Mouse (Mus musculus): ENCODE data around the gene Fau. TPM values are rescaled to one million over a fixed set of nuclear protein-coding genes. Genes with fewer than 3 reads are reported as not detected.

Gene Fau
- polyA plus RNA-seq, 1 experiment from 2014 or later = 1,135 TPM

DNA sequence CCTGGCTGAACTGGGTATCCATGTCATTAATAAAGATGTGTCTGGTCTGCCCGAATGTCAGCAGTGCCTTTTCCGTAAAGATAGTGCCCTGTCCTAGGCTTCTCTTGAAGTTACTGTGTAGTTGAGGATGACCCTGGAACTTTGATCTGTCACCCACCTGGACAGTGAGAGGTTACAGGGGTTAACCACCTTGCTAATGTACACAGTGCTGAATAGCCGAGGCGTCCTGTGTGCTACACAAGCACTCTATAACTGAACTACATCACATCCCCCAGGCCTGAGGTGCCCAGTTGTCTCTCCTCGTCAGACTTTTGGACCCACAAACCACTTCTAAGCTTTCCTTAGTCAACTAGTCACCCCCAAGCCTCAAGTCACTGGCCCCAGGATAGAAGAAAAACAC lies 4.8 kb downstream of the Fau start:
- 49% methylated on average over 5 of the region's 5 CpGs for WGBS
- peaks cover 22% of the 10 kb centered on the region for H3K4me1 ChIP-seq (replicated peaks; ENCODE audit: control insufficient read depth, insufficient read depth, low read length)
- peak overlapping the region; percentile 99 for H3K4me2 ChIP-seq
- DNase-seq (ENCODE audit: low spot score) (no peak), ATAC-seq (replicated peaks; ENCODE audit: low FRiP score) (no peak)
- H3K4me3 ChIP-seq (ENCODE audit: low read depth, low read length) = peak overlapping the region; percentile 79
- H3K27me3 ChIP-seq (replicated peaks; ENCODE audit: control insufficient read depth, insufficient read depth, low read length) = no peaks in the 10 kb centered on the region
- H3K9ac ChIP-seq (ENCODE audit: low read depth, low read length) = peak overlapping the region; percentile 91
- peaks cover 8% of the 10 kb centered on the region; the same call in 1 of the 2 replicates for H3K36me3 ChIP-seq (ENCODE audit: control insufficient read depth, insufficient read depth, low read length)
- H3K9me3 ChIP-seq (ENCODE audit: control insufficient read depth, low read length) = no peaks in the 10 kb centered on the region
- peak overlapping the region; percentile 94; the same call in 1 of the 2 replicates for H3K27ac ChIP-seq (ENCODE audit: low read depth, low read length)

DNA sequence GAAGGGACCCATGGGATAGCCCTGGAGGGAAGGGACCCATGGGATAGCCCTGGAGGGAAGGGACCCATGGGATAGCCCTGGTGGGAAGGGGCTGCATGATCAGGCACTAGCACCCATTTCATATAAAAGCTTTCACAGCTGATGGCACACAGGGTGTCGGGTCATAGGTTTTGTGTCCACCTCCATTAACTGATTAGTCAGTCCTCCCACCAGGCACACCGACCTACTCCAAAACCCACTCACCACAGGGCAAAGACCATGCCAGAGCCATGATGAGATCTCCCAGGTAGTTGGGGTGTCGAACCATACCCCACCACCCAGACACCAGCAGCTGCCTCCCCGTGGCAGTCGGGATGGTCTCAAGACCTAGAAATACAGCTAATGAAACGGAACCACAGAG lies 5.4 kb downstream of the Fau start:
- no peak overlapping the region for H3K4me3 ChIP-seq (ENCODE audit: low read depth, low read length)
- no peak for DNase-seq (ENCODE audit: low spot score)

GRCm38 (mm10) chr19:6066571-6066970 lies 8.9 kb downstream of the Fau start:
- ATAC-seq (replicated peaks; ENCODE audit: low FRiP score) = no peak
- 42% methylated on average over 5 of the region's 5 CpGs for WGBS
- peaks cover 19% of the 10 kb centered on the region for H3K36me3 ChIP-seq (ENCODE audit: control insufficient read depth, insufficient read depth, low read length)
- H3K9me3 ChIP-seq (ENCODE audit: control insufficient read depth, low read length) = no peaks in the 10 kb centered on the region
- DNase-seq (ENCODE audit: low spot score) = no peak
- no peaks in the 10 kb centered on the region for H3K27me3 ChIP-seq (replicated peaks; ENCODE audit: control insufficient read depth, insufficient read depth, low read length)
- peak overlapping the region; percentile 72 for H3K9ac ChIP-seq (ENCODE audit: low read depth, low read length)
- peak overlapping the region; percentile 88 for H3K27ac ChIP-seq (ENCODE audit: low read depth, low read length)
- H3K4me1 ChIP-seq (replicated peaks; ENCODE audit: control insufficient read depth, insufficient read depth, low read length) = peaks cover 21% of the 10 kb centered on the region
- H3K4me2 ChIP-seq = peak overlapping the region; percentile 98
- H3K4me3 ChIP-seq (ENCODE audit: low read depth, low read length) = peak overlapping the region; percentile 67

More for the DNA sequence above, 5.4 kb downstream of the Fau start:
- no peak for ATAC-seq (replicated peaks; ENCODE audit: low FRiP score)
- Histone ChIP-seq H3K4me1 (replicated peaks; ENCODE audit: control insufficient read depth, insufficient read depth, low read length) (peaks cover 26% of the 10 kb centered on the region), H3K9me3 (ENCODE audit: control insufficient read depth, low read length) (no peaks in the 10 kb centered on the region), H3K36me3 (ENCODE audit: control insufficient read depth, insufficient read depth, low read length) (peaks cover 8% of the 10 kb centered on the region; the same call in 1 of the 2 replicates), H3K27me3 (replicated peaks; ENCODE audit: control insufficient read depth, insufficient read depth, low read length) (no peaks in the 10 kb centered on the region), H3K27ac (ENCODE audit: low read depth, low read length) (no peak overlapping the region), H3K4me2 (peak overlapping the region; percentile 99), H3K9ac (ENCODE audit: low read depth, low read length) (no peak overlapping the region)
- WGBS = 93% methylated on average over 6 of the region's 6 CpGs

GRCm38 (mm10) chr19:6067011-6067723 lies 9.5 kb downstream of the Fau start:
- no peaks in the 10 kb centered on the region for H3K27me3 ChIP-seq (replicated peaks; ENCODE audit: control insufficient read depth, insufficient read depth, low read length)
- peak overlapping the region; percentile 98 for H3K4me2 ChIP-seq
- H3K9me3 ChIP-seq (ENCODE audit: control insufficient read depth, low read length) = no peaks in the 10 kb centered on the region
- under 1% methylated on average over 30 of the region's 30 CpGs for WGBS
- H3K4me3 ChIP-seq (ENCODE audit: low read depth, low read length) = peak overlapping the region; percentile 67
- H3K4me1 ChIP-seq (replicated peaks; ENCODE audit: control insufficient read depth, insufficient read depth, low read length) = peaks cover 18% of the 10 kb centered on the region
- peak overlapping the region; percentile 72 for H3K9ac ChIP-seq (ENCODE audit: low read depth, low read length)
- peaks cover 19% of the 10 kb centered on the region for H3K36me3 ChIP-seq (ENCODE audit: control insufficient read depth, insufficient read depth, low read length)
- ATAC-seq (replicated peaks; ENCODE audit: low FRiP score) = peak; percentile 79
- H3K27ac ChIP-seq (ENCODE audit: low read depth, low read length) = peak overlapping the region; percentile 88
- peak; percentile 87 for DNase-seq (ENCODE audit: low spot score)

GRCm38 (mm10) chr19:6067724-6068415 lies 10.2 kb downstream of the Fau start, which contains the start of gene Tm7sf2:
TSS of gene Tm7sf2 (minus strand) at chr19:6068373.
- Histone ChIP-seq H3K9me3 (ENCODE audit: control insufficient read depth, low read length) (no peaks in the 10 kb centered on the region), H3K4me2 (peak within 1 kb of the TSS; percentile 98), H3K36me3 (ENCODE audit: control insufficient read depth, insufficient read depth, low read length) (peaks cover 23% of the 10 kb centered on the region), H3K27ac (ENCODE audit: low read depth, low read length) (peak within 1 kb of the TSS; percentile 88), H3K4me3 (ENCODE audit: low read depth, low read length) (peak within 1 kb of the TSS; percentile 67), H3K27me3 (replicated peaks; ENCODE audit: control insufficient read depth, insufficient read depth, low read length) (no peaks in the 10 kb centered on the region), H3K9ac (ENCODE audit: low read depth, low read length) (peak within 1 kb of the TSS; percentile 72), H3K4me1 (replicated peaks; ENCODE audit: control insufficient read depth, insufficient read depth, low read length) (peaks cover 14% of the 10 kb centered on the region)
- ATAC-seq (replicated peaks; ENCODE audit: low FRiP score) (peak; percentile 92), DNase-seq (ENCODE audit: low spot score) (peak; percentile 92)
- 14% methylated on average over 33 of the region's 33 CpGs for WGBS

DNA sequence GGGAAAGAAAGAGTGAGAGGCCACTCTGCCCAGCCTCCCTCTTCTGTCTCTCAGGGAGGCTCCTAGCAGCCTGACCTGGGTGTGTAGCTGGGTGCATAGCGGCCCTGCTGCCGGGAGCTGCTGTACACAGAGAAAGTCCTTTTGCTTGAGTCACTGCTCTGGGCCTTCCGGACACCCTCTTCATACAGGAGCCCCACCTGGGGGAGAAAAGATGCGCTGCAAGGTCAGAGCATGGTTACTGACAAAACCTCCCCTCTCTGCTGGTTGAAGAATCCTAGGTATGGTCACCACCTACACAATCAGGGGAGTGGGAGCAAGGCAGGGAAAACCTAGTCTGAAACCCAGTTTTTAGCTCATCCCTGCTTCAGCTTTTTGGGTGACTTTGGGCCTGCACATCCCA lies 11.3 kb downstream of the Fau start:
- 83% methylated on average over 4 of the region's 4 CpGs for WGBS
- Histone ChIP-seq H3K9ac (ENCODE audit: low read depth, low read length) (no peak overlapping the region), H3K4me2 (no peak overlapping the region), H3K9me3 (ENCODE audit: control insufficient read depth, low read length) (no peaks in the 10 kb centered on the region), H3K4me1 (replicated peaks; ENCODE audit: control insufficient read depth, insufficient read depth, low read length) (peaks cover 14% of the 10 kb centered on the region), H3K36me3 (ENCODE audit: control insufficient read depth, insufficient read depth, low read length) (peaks cover 24% of the 10 kb centered on the region), H3K4me3 (ENCODE audit: low read depth, low read length) (no peak overlapping the region; the same call in 1 of the 2 replicates), H3K27ac (ENCODE audit: low read depth, low read length) (no peak overlapping the region), H3K27me3 (replicated peaks; ENCODE audit: control insufficient read depth, insufficient read depth, low read length) (no peaks in the 10 kb centered on the region)
- no peak for DNase-seq (ENCODE audit: low spot score)
- no peak for ATAC-seq (replicated peaks; ENCODE audit: low FRiP score)

GRCm38 (mm10) chr19:6069851-6070250 lies 12.2 kb downstream of the Fau start:
- ATAC-seq (replicated peaks; ENCODE audit: low FRiP score) = no peak
- DNase-seq (ENCODE audit: low spot score) = no peak
- Histone ChIP-seq H3K27me3 (replicated peaks; ENCODE audit: control insufficient read depth, insufficient read depth, low read length) (no peaks in the 10 kb centered on the region), H3K36me3 (ENCODE audit: control insufficient read depth, insufficient read depth, low read length) (peaks cover 27% of the 10 kb centered on the region), H3K4me1 (replicated peaks; ENCODE audit: control insufficient read depth, insufficient read depth, low read length) (peaks cover 14% of the 10 kb centered on the region), H3K4me2 (no peak overlapping the region), H3K9me3 (ENCODE audit: control insufficient read depth, low read length) (no peaks in the 10 kb centered on the region), H3K27ac (ENCODE audit: low read depth, low read length) (0 out of 2 replicates have a peak overlapping the region, but pooled peaks have one; percentile 43), H3K4me3 (ENCODE audit: low read depth, low read length) (no peak overlapping the region), H3K9ac (ENCODE audit: low read depth, low read length) (no peak overlapping the region)
- 90% methylated on average over 10 of the region's 10 CpGs for WGBS

- 87% methylated on average over 31 of the region's 31 CpGs for WGBS
- no peak overlapping the region for H3K27ac ChIP-seq (ENCODE audit: low read depth, low read length)
- H3K4me2 ChIP-seq = no peak overlapping the region
- no peaks in the 10 kb centered on the region for H3K27me3 ChIP-seq (replicated peaks; ENCODE audit: control insufficient read depth, insufficient read depth, low read length)
- no peaks in the 10 kb centered on the region for H3K9me3 ChIP-seq (ENCODE audit: control insufficient read depth, low read length)
- H3K4me3 ChIP-seq (ENCODE audit: low read depth, low read length) = no peak overlapping the region
- H3K4me1 ChIP-seq (replicated peaks; ENCODE audit: control insufficient read depth, insufficient read depth, low read length) = peaks cover 14% of the 10 kb centered on the region
- H3K36me3 ChIP-seq (ENCODE audit: control insufficient read depth, insufficient read depth, low read length) = peaks cover 30% of the 10 kb centered on the region
- DNase-seq (ENCODE audit: low spot score) (no peak), ATAC-seq (replicated peaks; ENCODE audit: low FRiP score) (no peak)
- H3K9ac ChIP-seq (ENCODE audit: low read depth, low read length) = no peak overlapping the region
Measured at GRCm38 (mm10) chr19:6070571-6071250, 13.1 kb downstream of the Fau start.

Data from liver, embryonic 11.5 days (tissue).